Mouse (Mus musculus) intestine, embryonic 14.5 days (tissue): ENCODE results near the gene Atp13a1. TPM values are rescaled to one million over a fixed set of nuclear protein-coding genes. Genes with fewer than 3 reads are reported as not detected.

Experiments
- ATAC-seq: fragments of 200-750 bp; cut with Nextera tagmentation; replicated peaks from 2 replicates; pipeline ENCODE4 v1.8.0; 2017; ENCODE audit warnings: low read depth, moderate number of reproducible peaks, moderate TSS enrichment, moderate library complexity; ENCODE audit not compliant: low FRiP score, low TSS enrichment
- DNase-seq: peaks from one replicate; pipeline ENCODE4 v3.0.0-alpha.2; 2018; ENCODE audit warnings: low spot score
- H3K27ac ChIP-seq: fragments of 300-500 bp; sonication (generic); 2 replicates; pipeline ENCODE4 v1.5.1; 2014; ENCODE audit warnings: low read depth, mild to moderate bottlenecking, control low read depth
- H3K27me3 ChIP-seq: fragments of 300-500 bp; sonication (generic); replicated peaks from 2 replicates; pipeline ENCODE4 v1.6.1; 2014; ENCODE audit warnings: low read length, control low read depth; ENCODE audit not compliant: control insufficient read depth, insufficient read depth
- H3K36me3 ChIP-seq: fragments of 300-500 bp; sonication (generic); 2 replicates; pipeline ENCODE4 v1.6.1; 2014; ENCODE audit warnings: low read length, control low read depth; ENCODE audit not compliant: control insufficient read depth, insufficient read depth
- H3K4me1 ChIP-seq: fragments of 300-500 bp; sonication (generic); replicated peaks from 2 replicates; pipeline ENCODE4 v1.6.1; 2014; ENCODE audit warnings: low read length, control low read depth, mixed read lengths; ENCODE audit not compliant: control insufficient read depth, insufficient read depth
- H3K4me2 ChIP-seq: fragments of 300-500 bp; sonication (generic); 2 replicates; pipeline ENCODE4 v1.6.1; 2014; ENCODE audit warnings: low read length
- H3K4me3 ChIP-seq: fragments of 300-500 bp; sonication (generic); 2 replicates; pipeline ENCODE4 v1.5.1; 2014; ENCODE audit warnings: low read depth, low read length, control low read depth, mixed read lengths
- H3K9ac ChIP-seq: fragments of 300-500 bp; sonication (generic); 2 replicates; pipeline ENCODE4 v1.6.1; 2014; ENCODE audit warnings: mild to moderate bottlenecking, low read length
- H3K9me3 ChIP-seq: fragments of 300-500 bp; sonication (generic); 2 replicates; pipeline ENCODE4 v1.6.1; 2016; ENCODE audit warnings: low read length, control low read depth; ENCODE audit not compliant: control insufficient read depth
- WGBS: fragments of 180-500 bp; shearing (Covaris S2); extraction: QIAGEN DNeasy Blood & Tissue Kit; methylation state at CpG from one replicate; pipeline ENCODE4 v1.1.7; 2014; 5-methylcytosine and 5-hydroxymethylcytosine counted together
- polyA plus RNA-seq: library from polyadenylated mRNA; unstranded; fragments of >200 nt; fragmentation: Nextera tagmentation; extraction: Ambion mirVana; gene quantifications from 2 replicates; pipeline ENCODE4 v1.2.1, GENCODE M21; 2014

The Atp13a1 gene
- polyA plus RNA-seq, 1 experiment from 2014 or later, result 55.9 TPM

GRCm38 (mm10) chr8:69774503-69775148 is 16.3 kb upstream of the Atp13a1 start, which contains the start of gene Gm20422:
Gene Gm20422 (minus strand): TSS chr8:69774886.
- H3K27me3 ChIP-seq, result no peaks in the 10 kb centered on the region
- peak; percentile 99 for ATAC-seq

GRCm38 (mm10) chr8:69775149-69775534 is 15.8 kb upstream of the Atp13a1 start:
- ATAC-seq, result peak; percentile 13; the same call in 1 of the 2 replicates
- Histone ChIP-seq H3K27ac (no peak overlapping the region; the same call in 1 of the 2 replicates), H3K9ac (no peak overlapping the region), H3K4me1 (peaks cover 20% of the 10 kb centered on the region), H3K9me3 (no peaks in the 10 kb centered on the region), H3K4me3 (peak overlapping the region; percentile 72; the same call in 1 of the 2 replicates), H3K36me3 (0 out of 2 replicates have a peak, but pooled peaks cover 6% of the 10 kb centered on the region), H3K4me2 (peak overlapping the region; percentile 16; the same call in 1 of the 2 replicates), H3K27me3 (no peaks in the 10 kb centered on the region)
- no peak for DNase-seq
- WGBS, result 42% methylated on average over 2 of the region's 2 CpGs

More at GRCm38 (mm10) chr8:69774503-69775148, 16.3 kb upstream of the Atp13a1 start, which contains the start of gene Gm20422:
- Histone ChIP-seq H3K4me1 (peaks cover 20% of the 10 kb centered on the region), H3K4me2 (peak within 1 kb of the TSS; percentile 88), H3K27ac (peak within 1 kb of the TSS; percentile 99), H3K9ac (peak within 1 kb of the TSS; percentile 90), H3K9me3 (no peaks in the 10 kb centered on the region), H3K36me3 (peaks cover 10% of the 10 kb centered on the region; the same call in 1 of the 2 replicates), H3K4me3 (peak within 1 kb of the TSS; percentile 72)
- peak; percentile 97 for DNase-seq
- WGBS, result under 1% methylated on average over 41 of the region's 41 CpGs

GRCm38 (mm10) chr8:69777111-69777510 is 13.9 kb upstream of the Atp13a1 start:
- no peaks in the 10 kb centered on the region for H3K9me3 ChIP-seq
- H3K27ac ChIP-seq, result no peak overlapping the region
- H3K27me3 ChIP-seq, result no peaks in the 10 kb centered on the region
- DNase-seq (peak; percentile 32), ATAC-seq (no peak)
- 59% methylated on average over 12 of the region's 12 CpGs for WGBS
- H3K36me3 ChIP-seq, result no peaks in the 10 kb centered on the region
- no peak overlapping the region for H3K4me3 ChIP-seq
- H3K9ac ChIP-seq, result no peak overlapping the region
- peaks cover 20% of the 10 kb centered on the region for H3K4me1 ChIP-seq
- no peak overlapping the region for H3K4me2 ChIP-seq

- WGBS, result 89% methylated on average over 5 of the region's 5 CpGs
- H3K9me3 ChIP-seq, result no peaks in the 10 kb centered on the region
- DNase-seq (peak; percentile 42), ATAC-seq (no peak)
- no peak overlapping the region for H3K4me2 ChIP-seq
- no peak overlapping the region for H3K4me3 ChIP-seq
- H3K27me3 ChIP-seq, result no peaks in the 10 kb centered on the region
- H3K9ac ChIP-seq, result no peak overlapping the region
- H3K27ac ChIP-seq, result no peak overlapping the region
- peaks cover 12% of the 10 kb centered on the region for H3K36me3 ChIP-seq
- peaks cover 12% of the 10 kb centered on the region for H3K4me1 ChIP-seq
Observed at GRCm38 (mm10) chr8:69789105-69789504, 1.9 kb upstream of the Atp13a1 start.

GRCm38 (mm10) chr8:69789731-69790130 is 1.2 kb upstream of the Atp13a1 start:
- no peak overlapping the region for H3K27ac ChIP-seq
- H3K9ac ChIP-seq, result no peak overlapping the region
- H3K4me3 ChIP-seq, result 0 out of 2 replicates have a peak overlapping the region, but pooled peaks have one; percentile 100
- peaks cover 12% of the 10 kb centered on the region for H3K4me1 ChIP-seq
- WGBS, result 67% methylated on average over 5 of the region's 5 CpGs
- peaks cover 18% of the 10 kb centered on the region for H3K36me3 ChIP-seq
- H3K27me3 ChIP-seq, result no peaks in the 10 kb centered on the region
- ATAC-seq (no peak), DNase-seq (peak; percentile 45)
- H3K4me2 ChIP-seq, result peak overlapping the region; percentile 80
- H3K9me3 ChIP-seq, result no peaks in the 10 kb centered on the region

GRCm38 (mm10) chr8:69790364-69790763 is 599 bp upstream of the Atp13a1 start:
- WGBS, result 26% methylated on average over 11 of the region's 11 CpGs
- Histone ChIP-seq H3K9me3 (no peaks in the 10 kb centered on the region), H3K27me3 (no peaks in the 10 kb centered on the region), H3K9ac (peak overlapping the region; percentile 96), H3K36me3 (peaks cover 25% of the 10 kb centered on the region), H3K4me2 (peak overlapping the region; percentile 80), H3K27ac (peak overlapping the region; percentile 79; the same call in 1 of the 2 replicates), H3K4me1 (peaks cover 12% of the 10 kb centered on the region), H3K4me3 (peak overlapping the region; percentile 100)
- ATAC-seq, result peak; percentile 24
- no peak for DNase-seq

GRCm38 (mm10) chr8:69791415-69792068 is 579 bp downstream of the Atp13a1 start:
- Histone ChIP-seq H3K36me3 (peaks cover 36% of the 10 kb centered on the region), H3K27ac (peak overlapping the region; percentile 79), H3K4me2 (peak overlapping the region; percentile 80), H3K4me1 (peaks cover 12% of the 10 kb centered on the region), H3K4me3 (peak overlapping the region; percentile 100), H3K9ac (peak overlapping the region; percentile 96), H3K9me3 (no peaks in the 10 kb centered on the region), H3K27me3 (no peaks in the 10 kb centered on the region)
- DNase-seq, result peak; percentile 69
- WGBS, result under 1% methylated on average over 47 of the region's 48 CpGs
- peak; percentile 77 for ATAC-seq

GRCm38 (mm10) chr8:69793666-69794065 is 2.7 kb downstream of the Atp13a1 start:
- peaks cover 57% of the 10 kb centered on the region for H3K36me3 ChIP-seq
- H3K4me2 ChIP-seq, result no peak overlapping the region
- no peak overlapping the region for H3K27ac ChIP-seq
- 92% methylated on average over 4 of the region's 4 CpGs for WGBS
- ATAC-seq (no peak), DNase-seq (no peak)
- no peak overlapping the region for H3K4me3 ChIP-seq
- H3K9ac ChIP-seq, result no peak overlapping the region
- no peaks in the 10 kb centered on the region for H3K27me3 ChIP-seq
- H3K9me3 ChIP-seq, result no peaks in the 10 kb centered on the region
- peaks cover 12% of the 10 kb centered on the region for H3K4me1 ChIP-seq
